Mouse (Mus musculus): ENCODE results near the gene Dusp12. TPM values are rescaled to one million over a fixed set of nuclear protein-coding genes. Genes with fewer than 3 reads are reported as not detected.

Dusp12 gene
- polyA plus RNA-seq, 1 experiment from 2014 or later: 28.4 TPM

DNA sequence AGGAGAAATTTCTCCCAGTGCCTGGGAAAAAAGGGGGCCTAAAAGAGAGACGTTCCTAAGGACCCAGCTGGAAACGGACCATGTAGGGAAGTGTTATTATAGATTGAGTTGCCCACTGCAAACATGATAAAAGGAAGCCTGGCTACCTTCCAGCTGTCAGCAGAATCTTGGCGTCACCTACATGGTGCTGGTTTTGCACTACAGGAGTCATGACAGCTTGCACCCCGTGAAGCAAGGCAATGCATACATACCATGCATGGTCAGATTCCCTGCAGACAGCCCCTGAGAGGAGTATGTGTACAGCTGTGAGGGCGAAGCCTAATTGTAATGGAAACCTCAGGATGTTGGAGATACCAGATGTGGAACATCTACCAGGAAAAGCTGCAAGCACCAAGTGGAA lies 30.3 kb upstream of the Dusp12 start:
- Histone ChIP-seq H3K27me3 (replicated peaks) (peaks cover 32% of the 10 kb centered on the region), H3K9ac (no peak overlapping the region), H3K9me3 (replicated peaks) (0 out of 2 replicates have a peak, but pooled peaks cover 4% of the 10 kb centered on the region), H3K4me2 (0 out of 2 replicates have a peak overlapping the region, but pooled peaks have one; percentile 3), H3K4me3 (no peak overlapping the region), H3K4me1 (replicated peaks) (peaks cover 11% of the 10 kb centered on the region), H3K27ac (ENCODE audit: poor library complexity, severe bottlenecking) (peak overlapping the region; percentile 68), H3K36me3 (no peaks in the 10 kb centered on the region)
- peak; percentile 72 for ATAC-seq (ENCODE audit: insufficient number of reproducible peaks, low FRiP score)
- 16% methylated on average over 5 of the region's 5 CpGs for WGBS

DNA sequence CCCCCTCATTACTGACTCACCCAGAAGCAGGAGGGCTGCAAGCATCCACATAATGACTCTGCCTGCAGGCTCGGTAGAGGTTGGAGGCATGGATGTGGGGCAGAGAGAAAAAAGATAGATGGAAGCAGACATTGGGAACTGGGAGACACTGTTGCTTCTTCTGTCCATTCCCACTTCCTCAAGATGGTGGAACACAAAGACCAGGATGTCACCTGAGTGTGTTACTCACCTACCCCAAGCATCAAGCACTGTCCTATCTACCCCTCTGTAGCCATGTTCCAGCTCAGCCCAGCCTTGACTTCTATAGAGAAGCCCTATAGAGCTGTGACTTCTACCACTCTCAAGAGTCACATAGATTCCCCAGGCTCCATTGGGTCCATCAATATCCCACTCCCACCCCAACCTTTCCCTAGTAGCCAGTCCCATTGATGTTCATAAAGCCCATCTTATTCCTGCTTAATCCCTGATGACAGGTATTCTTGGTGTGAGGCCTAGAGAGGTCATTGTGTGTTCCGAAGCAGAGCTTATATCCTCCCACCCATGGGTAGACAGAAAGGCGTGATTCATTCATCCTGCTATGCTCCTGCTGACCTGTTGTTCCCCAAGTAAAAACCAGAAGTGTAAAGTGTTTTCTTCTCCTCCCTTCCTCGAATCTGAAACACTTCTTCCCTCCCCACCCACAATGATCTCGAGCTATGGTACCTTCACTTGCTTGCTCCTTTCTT lies 27.7 kb upstream of the Dusp12 start, which contains the start of gene Fcrlb:
TSS of gene Fcrlb (minus strand) at position 51 of the 725 bp plus-strand sequence.
- Histone ChIP-seq H3K9me3 (replicated peaks) (0 out of 2 replicates have a peak, but pooled peaks cover 4% of the 10 kb centered on the region), H3K4me1 (replicated peaks) (peaks cover 17% of the 10 kb centered on the region), H3K27ac (ENCODE audit: poor library complexity, severe bottlenecking) (no peak within 1 kb of the TSS), H3K36me3 (no peaks in the 10 kb centered on the region), H3K9ac (no peak within 1 kb of the TSS), H3K27me3 (replicated peaks) (peaks cover 56% of the 10 kb centered on the region), H3K4me3 (no peak within 1 kb of the TSS), H3K4me2 (no peak within 1 kb of the TSS)
- 64% methylated on average over 5 of the region's 5 CpGs for WGBS
- ATAC-seq (ENCODE audit: insufficient number of reproducible peaks, low FRiP score): no peak

DNA sequence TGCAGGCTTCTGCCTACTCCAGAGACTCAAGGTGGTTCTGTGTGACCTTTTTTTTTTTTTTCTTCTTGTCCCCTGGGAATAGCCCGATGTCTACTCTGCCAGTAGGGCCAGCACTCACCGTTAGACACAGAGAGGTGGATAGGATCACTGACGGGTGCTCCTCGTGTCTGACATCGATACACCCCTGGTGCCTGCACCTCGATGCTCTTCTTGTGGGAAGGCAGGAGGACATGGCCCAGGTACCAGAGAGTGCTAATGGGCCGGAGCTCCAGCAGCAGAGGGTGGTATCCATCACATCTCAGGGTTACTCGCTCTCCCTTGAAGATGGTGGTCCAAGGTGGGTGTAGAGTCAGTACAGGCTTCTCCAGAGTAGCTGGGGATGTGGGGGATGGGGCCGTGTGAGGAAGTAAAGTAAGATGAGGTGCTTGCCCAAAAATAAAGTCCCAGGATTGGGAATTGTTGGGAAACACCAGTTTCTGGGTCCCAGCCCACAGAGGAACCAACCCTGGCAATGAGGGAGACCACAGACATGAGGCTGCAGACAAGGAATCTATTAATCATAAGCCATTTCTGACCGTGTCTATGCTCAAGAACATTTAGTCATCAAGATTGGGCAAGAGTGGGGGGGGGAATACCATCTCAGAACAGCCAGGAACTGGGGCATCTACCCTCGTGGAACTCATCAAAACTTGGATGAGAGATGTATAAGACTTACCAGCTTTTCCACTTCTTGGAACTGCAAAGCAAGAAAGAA lies 26.7 kb upstream of the Dusp12 start:
- Histone ChIP-seq H3K9ac (no peak overlapping the region), H3K27ac (ENCODE audit: poor library complexity, severe bottlenecking) (no peak overlapping the region), H3K36me3 (no peaks in the 10 kb centered on the region), H3K27me3 (replicated peaks) (peaks cover 64% of the 10 kb centered on the region), H3K4me2 (no peak overlapping the region), H3K9me3 (replicated peaks) (0 out of 2 replicates have a peak, but pooled peaks cover 4% of the 10 kb centered on the region), H3K4me1 (replicated peaks) (peaks cover 27% of the 10 kb centered on the region), H3K4me3 (no peak overlapping the region)
- WGBS: 76% methylated on average over 11 of the region's 11 CpGs
- no peak for ATAC-seq (ENCODE audit: insufficient number of reproducible peaks, low FRiP score)

DNA sequence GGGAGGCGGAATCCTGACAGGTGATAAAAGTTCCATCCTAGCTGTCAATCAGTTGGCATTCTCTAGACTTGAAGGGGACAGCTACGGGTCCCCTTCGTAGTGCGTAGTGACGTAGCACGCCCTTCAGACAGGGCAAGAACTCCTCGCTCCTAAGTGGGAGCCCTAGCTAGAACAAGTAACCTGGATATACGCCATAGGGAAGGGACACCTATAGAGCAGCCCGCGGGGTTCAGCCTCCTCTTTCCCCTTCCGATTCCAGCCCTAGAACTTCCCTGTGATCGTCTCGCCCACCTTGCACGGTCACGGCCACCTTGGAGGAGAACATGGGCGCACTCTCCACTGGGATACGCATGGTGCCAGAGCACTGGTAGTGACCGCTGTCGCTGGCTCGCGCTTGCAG lies 23.0 kb upstream of the Dusp12 start:
- peak overlapping the region; percentile 92 for H3K4me2 ChIP-seq
- no peaks in the 10 kb centered on the region for H3K9me3 ChIP-seq (replicated peaks)
- H3K4me3 ChIP-seq: peak overlapping the region; percentile 56
- no peaks in the 10 kb centered on the region for H3K36me3 ChIP-seq
- 4% methylated on average over 21 of the region's 21 CpGs for WGBS
- no peak overlapping the region for H3K27ac ChIP-seq (ENCODE audit: poor library complexity, severe bottlenecking)
- H3K27me3 ChIP-seq (replicated peaks): peaks cover 83% of the 10 kb centered on the region
- 0 out of 2 replicates have a peak, but pooled peaks have one; percentile 40 for ATAC-seq (ENCODE audit: insufficient number of reproducible peaks, low FRiP score)
- peak overlapping the region; percentile 58; the same call in 1 of the 2 replicates for H3K9ac ChIP-seq
- H3K4me1 ChIP-seq (replicated peaks): peaks cover 16% of the 10 kb centered on the region

DNA sequence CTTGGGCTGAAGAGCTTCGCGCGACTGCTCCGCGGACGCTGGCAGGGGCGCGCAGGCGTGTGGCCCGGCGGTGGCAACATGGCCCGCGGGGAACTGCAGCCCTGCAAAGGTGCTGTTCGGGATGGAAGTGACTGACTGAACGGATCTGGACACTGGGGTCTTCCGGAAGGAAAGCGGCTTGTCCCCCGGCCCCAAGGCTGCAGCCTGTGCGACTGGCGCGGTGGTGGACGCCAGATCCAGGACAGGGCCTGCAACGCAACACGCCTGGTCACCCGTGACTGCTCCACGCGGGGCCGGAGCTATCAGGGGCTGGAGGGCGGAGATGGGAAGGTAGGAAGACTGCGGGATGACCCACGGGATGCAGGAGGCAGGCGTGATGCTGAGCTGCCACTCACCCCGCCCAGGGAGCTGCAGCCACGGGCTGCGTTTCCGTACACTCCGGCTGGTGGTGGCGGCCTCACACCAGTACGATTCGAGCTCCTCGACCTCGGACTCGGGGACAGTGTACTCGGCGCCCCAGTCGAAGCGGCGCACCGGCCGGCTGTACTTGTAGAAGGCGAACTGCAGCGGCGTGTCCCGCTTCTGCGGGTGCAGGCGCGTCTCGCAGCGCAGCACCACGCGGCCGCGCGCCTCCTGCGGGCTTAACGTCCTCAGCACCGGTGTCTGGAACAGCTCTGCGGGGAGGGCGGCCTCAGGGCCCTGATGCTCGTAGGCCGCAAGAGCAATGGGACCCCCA lies 22.3 kb upstream of the Dusp12 start:
- H3K9me3 ChIP-seq (replicated peaks): no peaks in the 10 kb centered on the region
- peaks cover 16% of the 10 kb centered on the region for H3K4me1 ChIP-seq (replicated peaks)
- peak overlapping the region; percentile 92 for H3K4me2 ChIP-seq
- peak overlapping the region; percentile 56 for H3K4me3 ChIP-seq
- under 1% methylated on average over 71 of the region's 71 CpGs for WGBS
- H3K36me3 ChIP-seq: no peaks in the 10 kb centered on the region
- no peak overlapping the region for H3K27ac ChIP-seq (ENCODE audit: poor library complexity, severe bottlenecking)
- H3K9ac ChIP-seq: peak overlapping the region; percentile 58
- peak; percentile 63 for ATAC-seq (ENCODE audit: insufficient number of reproducible peaks, low FRiP score)
- H3K27me3 ChIP-seq (replicated peaks): peaks cover 83% of the 10 kb centered on the region

DNA sequence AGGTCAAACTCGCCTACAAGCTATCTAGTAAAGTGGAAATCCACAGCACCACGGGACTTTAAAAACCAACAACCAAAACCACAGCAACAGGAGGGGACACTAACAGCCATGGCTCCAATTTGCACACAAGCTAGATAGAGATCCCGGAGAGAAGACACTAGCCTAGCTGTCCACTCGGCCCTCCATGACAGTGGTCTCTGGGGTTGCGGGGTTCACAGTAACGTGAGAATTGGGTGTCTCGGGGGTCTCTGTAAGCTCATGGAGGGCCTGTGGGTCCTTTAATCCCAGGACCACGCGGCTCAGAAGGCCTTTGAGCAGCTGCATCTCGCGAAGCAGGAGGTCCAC lies 21.7 kb upstream of the Dusp12 start:
- peaks cover 16% of the 10 kb centered on the region for H3K4me1 ChIP-seq (replicated peaks)
- H3K4me2 ChIP-seq: peak overlapping the region; percentile 92
- no peaks in the 10 kb centered on the region for H3K36me3 ChIP-seq
- H3K27ac ChIP-seq (ENCODE audit: poor library complexity, severe bottlenecking): no peak overlapping the region
- ATAC-seq (ENCODE audit: insufficient number of reproducible peaks, low FRiP score): no peak; the same call in 1 of the 2 replicates
- H3K9me3 ChIP-seq (replicated peaks): no peaks in the 10 kb centered on the region
- H3K4me3 ChIP-seq: peak overlapping the region; percentile 56
- WGBS: 30% methylated on average over 11 of the region's 11 CpGs
- H3K9ac ChIP-seq: peak overlapping the region; percentile 58; the same call in 1 of the 2 replicates
- peaks cover 84% of the 10 kb centered on the region for H3K27me3 ChIP-seq (replicated peaks)

DNA sequence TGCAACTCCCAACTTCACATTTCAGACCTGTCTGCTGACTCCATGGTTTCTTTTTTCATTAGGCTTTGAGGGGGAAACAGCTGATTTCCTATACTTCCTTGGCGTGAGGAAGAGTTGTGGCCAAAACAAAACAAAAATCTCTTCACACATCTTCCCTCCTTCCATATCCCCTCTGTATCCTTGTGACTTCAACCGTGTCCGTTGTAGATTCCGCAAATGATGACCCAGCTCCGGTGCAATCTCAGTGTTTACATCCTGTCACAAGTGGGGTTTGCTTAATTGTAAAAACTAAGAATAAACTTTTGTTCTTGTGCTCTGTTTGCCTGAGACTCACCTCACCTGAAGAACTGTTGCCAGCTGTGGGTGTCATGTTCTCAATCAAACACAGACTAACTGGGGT lies 18.1 kb upstream of the Dusp12 start:
- Histone ChIP-seq H3K4me3 (no peak overlapping the region), H3K4me1 (replicated peaks) (peaks cover 14% of the 10 kb centered on the region), H3K9ac (no peak overlapping the region), H3K4me2 (no peak overlapping the region), H3K27ac (ENCODE audit: poor library complexity, severe bottlenecking) (no peak overlapping the region), H3K36me3 (no peaks in the 10 kb centered on the region), H3K9me3 (replicated peaks) (no peaks in the 10 kb centered on the region), H3K27me3 (replicated peaks) (peaks cover 65% of the 10 kb centered on the region)
- no peak for ATAC-seq (ENCODE audit: insufficient number of reproducible peaks, low FRiP score)
- WGBS: 58% methylated on average over 5 of the region's 5 CpGs

DNA sequence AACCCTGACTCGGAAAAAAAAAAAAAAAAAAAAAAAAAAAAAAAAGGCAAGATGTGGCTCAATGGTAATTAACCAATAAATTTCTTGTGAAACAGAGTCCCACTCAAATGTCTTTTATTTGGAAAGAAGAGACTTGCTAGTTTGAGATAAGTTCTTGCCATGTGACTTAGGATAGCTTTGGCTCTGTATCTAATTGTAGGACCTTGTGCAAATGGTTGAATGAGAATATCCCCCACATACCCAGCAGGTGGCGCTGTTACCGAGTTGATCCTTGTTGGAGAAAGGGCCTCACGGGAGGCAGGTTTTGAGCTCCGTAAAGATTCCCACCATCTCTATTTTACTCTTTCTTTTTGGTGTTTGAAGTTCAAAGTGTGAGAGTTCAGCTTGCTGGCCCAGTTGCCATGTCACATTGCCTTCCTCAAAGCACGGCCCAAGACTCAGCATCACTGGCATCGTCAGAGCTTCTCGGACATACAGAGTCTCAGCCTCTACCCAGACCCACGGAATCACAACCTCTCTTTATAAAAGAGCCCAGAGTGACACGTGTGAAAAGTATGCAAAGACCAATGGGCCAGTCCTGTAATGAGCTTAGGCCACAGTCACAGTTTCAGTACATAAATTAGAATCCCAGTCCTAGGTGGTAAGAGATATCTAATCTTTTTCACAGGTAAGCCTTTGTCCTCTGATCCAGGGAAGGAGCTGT lies 16.3 kb upstream of the Dusp12 start:
- ATAC-seq (ENCODE audit: insufficient number of reproducible peaks, low FRiP score): 0 out of 2 replicates have a peak, but pooled peaks have one; percentile 51
- Histone ChIP-seq H3K9ac (no peak overlapping the region), H3K36me3 (no peaks in the 10 kb centered on the region), H3K27me3 (replicated peaks) (peaks cover 56% of the 10 kb centered on the region), H3K4me2 (peak overlapping the region; percentile 50), H3K4me1 (replicated peaks) (no peaks in the 10 kb centered on the region), H3K9me3 (replicated peaks) (no peaks in the 10 kb centered on the region), H3K27ac (ENCODE audit: poor library complexity, severe bottlenecking) (no peak overlapping the region), H3K4me3 (no peak overlapping the region)
- WGBS: 30% methylated on average over 10 of the region's 10 CpGs

DNA sequence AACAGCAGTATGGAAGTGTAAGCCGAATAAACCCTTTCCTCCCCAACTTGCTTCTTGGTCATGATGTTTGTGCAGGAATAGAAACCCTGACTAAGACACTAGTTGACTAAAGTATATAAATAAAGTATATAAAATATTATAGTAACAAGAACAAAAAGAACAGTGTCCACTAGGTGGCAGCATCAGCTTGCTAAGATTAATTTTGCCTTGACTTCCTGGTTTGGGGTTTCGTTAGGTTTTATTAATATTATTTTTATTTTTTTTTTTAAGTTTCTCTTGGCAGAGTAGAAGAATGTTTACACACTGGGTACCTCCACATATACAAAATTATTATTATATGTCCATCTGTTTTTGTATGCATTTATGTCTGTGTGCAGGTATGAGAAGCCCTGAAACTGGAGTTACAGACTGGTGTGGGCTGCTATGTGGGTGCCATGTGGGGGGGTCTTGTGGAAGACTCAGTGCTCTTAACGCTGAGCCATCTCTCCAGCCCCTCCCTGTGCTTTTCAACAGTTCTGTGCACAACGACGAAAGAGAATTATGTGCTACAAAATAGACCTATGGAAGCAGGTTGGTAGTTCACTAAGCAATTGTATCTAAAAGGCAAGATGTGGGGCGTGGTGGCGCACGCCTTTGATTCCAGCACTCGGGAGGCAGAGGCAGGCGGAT lies 15.6 kb upstream of the Dusp12 start:
- WGBS: 29% methylated on average over 10 of the region's 10 CpGs
- H3K27ac ChIP-seq (ENCODE audit: poor library complexity, severe bottlenecking): no peak overlapping the region
- H3K27me3 ChIP-seq (replicated peaks): peaks cover 49% of the 10 kb centered on the region
- H3K36me3 ChIP-seq: no peaks in the 10 kb centered on the region
- H3K4me1 ChIP-seq (replicated peaks): no peaks in the 10 kb centered on the region
- H3K9me3 ChIP-seq (replicated peaks): no peaks in the 10 kb centered on the region
- no peak overlapping the region for H3K4me3 ChIP-seq
- H3K4me2 ChIP-seq: peak overlapping the region; percentile 50
- no peak overlapping the region for H3K9ac ChIP-seq
- no peak for ATAC-seq (ENCODE audit: insufficient number of reproducible peaks, low FRiP score)

DNA sequence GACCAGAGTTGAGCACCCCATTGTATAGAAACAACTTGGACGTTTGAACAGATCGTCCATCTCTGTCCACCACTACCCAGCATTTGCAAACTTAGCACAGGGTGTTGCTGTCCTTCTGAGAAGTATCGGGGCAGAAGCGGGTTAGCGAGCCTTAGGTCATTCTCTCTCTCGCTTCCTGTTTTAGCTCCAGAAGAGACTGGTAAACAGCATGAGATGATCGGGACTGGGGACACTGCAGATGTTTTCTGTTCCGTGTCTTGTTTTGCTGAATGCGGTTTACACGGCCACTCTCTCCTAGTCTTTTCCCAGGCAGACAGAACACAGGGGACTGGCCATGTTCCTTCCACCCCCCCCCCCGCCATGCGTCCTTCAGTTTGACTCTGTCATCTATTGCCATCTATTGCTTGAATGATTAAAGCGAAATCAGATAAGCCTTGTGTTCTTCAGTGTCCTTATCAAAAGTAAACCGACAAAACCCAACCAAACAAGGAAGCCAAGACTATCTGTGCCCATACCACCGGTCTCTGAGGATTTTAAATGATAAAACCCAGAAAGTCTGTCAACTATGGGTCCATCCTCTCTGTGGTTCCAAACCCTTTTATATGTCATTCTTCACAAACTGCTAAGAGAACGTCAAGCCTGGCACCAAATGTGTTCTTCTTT lies 13.2 kb upstream of the Dusp12 start:
- Histone ChIP-seq H3K4me1 (replicated peaks) (no peaks in the 10 kb centered on the region), H3K36me3 (no peaks in the 10 kb centered on the region), H3K4me2 (no peak overlapping the region), H3K27me3 (replicated peaks) (peaks cover 32% of the 10 kb centered on the region), H3K9me3 (replicated peaks) (no peaks in the 10 kb centered on the region), H3K4me3 (no peak overlapping the region), H3K9ac (no peak overlapping the region), H3K27ac (ENCODE audit: poor library complexity, severe bottlenecking) (no peak overlapping the region)
- WGBS: 58% methylated on average over 16 of the region's 16 CpGs
- no peak for ATAC-seq (ENCODE audit: insufficient number of reproducible peaks, low FRiP score)

Measured in heart, embryonic 12.5 days (tissue).